Mouse (Mus musculus) thymus, adult 2 months (tissue): ENCODE data around the gene P3h4.

Experiments used
- CTCF ChIP-seq: fragments of 200-500 bp; IDR thresholded peaks from 2 replicates; pipeline ENCODE4 v1.5.1; 2012; ENCODE audit warnings: mild to moderate bottlenecking, control low read depth, low read length, moderate library complexity, borderline replicate concordance; ENCODE audit not compliant: control insufficient read depth, poor library complexity, insufficient read depth; ENCODE audit errors: extremely low read depth
- POLR2A ChIP-seq: fragments of 200-500 bp; IDR thresholded peaks from 2 replicates; pipeline ENCODE4 v1.6.1; 2012; ENCODE audit warnings: mild to moderate bottlenecking, low read length, control low read depth, moderate library complexity; ENCODE audit not compliant: control insufficient read depth, poor library complexity, insufficient read depth; ENCODE audit errors: extremely low read depth

DNA sequence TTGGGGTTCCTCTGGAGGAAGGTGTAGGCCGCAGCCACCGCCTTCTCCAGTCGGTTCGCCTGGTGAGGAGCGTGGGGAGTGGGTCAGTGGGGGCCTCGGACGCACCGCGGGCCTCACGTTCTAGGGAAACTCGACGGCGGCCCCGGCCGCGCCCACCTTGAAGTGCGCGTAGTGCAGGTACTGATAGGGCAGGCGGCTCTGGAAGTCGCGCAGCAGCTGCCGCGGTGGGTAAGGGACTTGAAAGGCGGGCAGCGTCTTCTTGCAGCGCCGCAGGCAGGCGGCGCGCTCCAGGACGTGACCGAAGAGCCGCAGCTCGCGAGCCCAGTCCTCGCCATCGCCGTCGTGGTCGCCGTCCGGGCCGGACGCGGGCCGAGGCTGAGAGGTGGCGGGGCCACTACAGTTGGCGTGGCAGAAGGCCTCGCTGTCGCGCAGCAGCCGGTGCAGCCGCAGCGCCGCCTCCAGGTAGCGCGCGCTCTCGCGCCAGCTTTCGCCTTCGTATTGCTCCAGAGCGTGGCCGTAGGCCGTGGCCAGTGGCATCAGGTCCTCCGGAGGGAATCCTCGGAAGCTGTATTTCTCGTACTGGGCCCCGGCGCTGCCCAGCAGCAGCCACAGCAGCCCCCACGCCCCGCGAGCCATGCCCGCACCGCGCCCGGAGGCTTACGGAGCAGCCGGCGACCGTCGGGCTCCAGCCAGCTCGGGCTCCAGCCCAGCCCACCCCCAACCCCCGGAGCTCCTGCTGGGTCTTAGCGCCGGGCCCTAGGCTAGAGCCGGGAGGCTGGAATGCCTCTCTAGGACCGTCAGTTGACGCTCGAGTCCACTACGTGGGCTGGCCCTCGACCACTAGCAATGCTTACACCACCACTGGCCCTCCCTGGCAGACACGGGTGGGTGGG, at the start of gene P3h4:
- TF ChIP-seq POLR2A (no peak), CTCF (peak; percentile 73; the same call in 1 of the 2 replicates)
